Mouse (Mus musculus) stomach, embryonic 16.5 days (tissue): ENCODE results near the gene Necap1. TPM values are rescaled to one million over a fixed set of nuclear protein-coding genes. Genes with fewer than 3 reads are reported as not detected.

ENCODE experiments used
- ATAC-seq: fragments of 200-750 bp; cut with Nextera tagmentation; 2 replicates; pipeline ENCODE4 v1.8.0; 2017; ENCODE audit warnings: moderate number of reproducible peaks, moderate TSS enrichment; ENCODE audit not compliant: insufficient read depth, low FRiP score
- H3K27ac ChIP-seq: fragments of 300-500 bp; sonication (generic); 2 replicates; pipeline ENCODE4 v1.5.1; 2014; ENCODE audit warnings: low read length
- H3K27me3 ChIP-seq: fragments of 300-500 bp; sonication (generic); 2 replicates; pipeline ENCODE4 v1.6.1; 2014; ENCODE audit warnings: low read length, control low read depth, mixed read lengths; ENCODE audit not compliant: control insufficient read depth, insufficient read depth
- H3K36me3 ChIP-seq: fragments of 300-500 bp; sonication (generic); 2 replicates; pipeline ENCODE4 v1.6.1; 2014; ENCODE audit warnings: low read length; ENCODE audit not compliant: control insufficient read depth, insufficient read depth
- H3K4me1 ChIP-seq: fragments of 300-500 bp; sonication (generic); 2 replicates; pipeline ENCODE4 v1.6.1; 2014; ENCODE audit warnings: low read length, control low read depth, mixed read lengths; ENCODE audit not compliant: control insufficient read depth, insufficient read depth
- H3K4me2 ChIP-seq: fragments of 300-500 bp; sonication (generic); 2 replicates; pipeline ENCODE4 v1.6.1; 2014; ENCODE audit warnings: low read depth, low read length, mixed read lengths
- H3K4me3 ChIP-seq: fragments of 300-500 bp; sonication (generic); replicated peaks from 2 replicates; pipeline ENCODE4 v1.5.1; 2014; ENCODE audit warnings: mild to moderate bottlenecking, low read length
- H3K9ac ChIP-seq: fragments of 300-500 bp; sonication (generic); 2 replicates; pipeline ENCODE4 v1.6.1; 2014; ENCODE audit warnings: low read length
- H3K9me3 ChIP-seq: fragments of 300-500 bp; sonication (generic); replicated peaks from 2 replicates; pipeline ENCODE4 v1.6.1; 2016; ENCODE audit warnings: low read length, control low read depth; ENCODE audit not compliant: control insufficient read depth
- WGBS: fragments of 180-500 bp; shearing (Covaris S2); extraction: QIAGEN DNeasy Blood & Tissue Kit; methylation state at CpG from one replicate; pipeline ENCODE4 v1.1.7; 2014; 5-methylcytosine and 5-hydroxymethylcytosine counted together
- polyA plus RNA-seq: library from polyadenylated mRNA; unstranded; fragments of >200 nt; fragmentation: Nextera tagmentation; extraction: Ambion mirVana; gene quantifications from 2 replicates; pipeline ENCODE4 v1.2.1, GENCODE M21; 2015

The Necap1 gene
- polyA plus RNA-seq, 1 experiment from 2014 or later = 58.8 TPM

GRCm38 (mm10) chr6:122852696-122853095 is 21.6 kb upstream of the Necap1 start:
- WGBS = 49% methylated on average over 2 of the region's 2 CpGs
- ATAC-seq = no peak
- no peak overlapping the region for H3K4me3 ChIP-seq
- H3K36me3 ChIP-seq = no peaks in the 10 kb centered on the region
- H3K27me3 ChIP-seq = no peaks in the 10 kb centered on the region
- H3K27ac ChIP-seq = no peak overlapping the region
- H3K4me1 ChIP-seq = no peaks in the 10 kb centered on the region
- no peak overlapping the region for H3K4me2 ChIP-seq
- H3K9ac ChIP-seq = no peak overlapping the region
- H3K9me3 ChIP-seq = no peaks in the 10 kb centered on the region

GRCm38 (mm10) chr6:122854552-122854951 is 19.7 kb upstream of the Necap1 start:
- no peak for ATAC-seq
- no peak overlapping the region for H3K27ac ChIP-seq
- H3K9me3 ChIP-seq = no peaks in the 10 kb centered on the region
- H3K4me1 ChIP-seq = no peaks in the 10 kb centered on the region
- no peak overlapping the region for H3K4me2 ChIP-seq
- no peaks in the 10 kb centered on the region for H3K27me3 ChIP-seq
- H3K9ac ChIP-seq = no peak overlapping the region
- no peaks in the 10 kb centered on the region for H3K36me3 ChIP-seq
- no peak overlapping the region for H3K4me3 ChIP-seq
- 72% methylated on average over 12 of the region's 12 CpGs for WGBS

DNA sequence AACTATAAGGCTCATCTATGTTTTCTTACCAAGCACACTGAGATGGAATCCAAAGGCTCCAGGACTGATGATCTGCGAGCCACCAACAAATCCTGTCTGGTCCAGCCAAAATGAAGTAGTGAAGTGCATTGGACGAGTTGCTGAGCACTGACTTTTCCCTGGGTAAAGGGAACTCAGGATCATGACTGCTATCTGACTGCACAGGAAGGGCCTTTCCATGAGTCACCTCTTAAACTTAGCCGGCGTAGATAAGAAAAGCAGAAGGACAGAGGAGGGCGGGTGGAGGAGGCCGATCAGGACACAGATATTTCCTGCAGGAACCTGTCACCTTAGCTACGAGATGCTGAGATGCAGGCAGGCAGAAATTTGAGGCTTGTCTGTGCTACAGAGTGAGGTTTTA is 18.3 kb upstream of the Necap1 start, which contains the start of gene C3ar1:
Gene C3ar1, minus strand, starts transcription at position 207 of the 400 bp plus-strand sequence.
- no peak within 1 kb of the TSS for H3K9ac ChIP-seq
- H3K27ac ChIP-seq = no peak within 1 kb of the TSS
- no peaks in the 10 kb centered on the region for H3K36me3 ChIP-seq
- no peaks in the 10 kb centered on the region for H3K9me3 ChIP-seq
- no peaks in the 10 kb centered on the region for H3K4me1 ChIP-seq
- H3K27me3 ChIP-seq = no peaks in the 10 kb centered on the region
- 56% methylated on average over 7 of the region's 7 CpGs for WGBS
- no peak within 1 kb of the TSS for H3K4me2 ChIP-seq
- H3K4me3 ChIP-seq = no peak within 1 kb of the TSS
- no peak for ATAC-seq

- peaks cover 9% of the 10 kb centered on the region for H3K9me3 ChIP-seq
- H3K4me1 ChIP-seq = no peaks in the 10 kb centered on the region
- no peak overlapping the region for H3K4me3 ChIP-seq
- H3K4me2 ChIP-seq = no peak overlapping the region
- H3K27ac ChIP-seq = no peak overlapping the region
- H3K9ac ChIP-seq = no peak overlapping the region
- no peaks in the 10 kb centered on the region for H3K27me3 ChIP-seq
- WGBS = 77% methylated on average over 6 of the region's 6 CpGs
- no peak for ATAC-seq
- no peaks in the 10 kb centered on the region for H3K36me3 ChIP-seq
Measured at GRCm38 (mm10) chr6:122862434-122862833, 11.8 kb upstream of the Necap1 start.

- no peak overlapping the region for H3K4me2 ChIP-seq
- H3K9ac ChIP-seq = no peak overlapping the region
- H3K4me1 ChIP-seq = no peaks in the 10 kb centered on the region
- H3K9me3 ChIP-seq = peaks cover 9% of the 10 kb centered on the region
- H3K27me3 ChIP-seq = no peaks in the 10 kb centered on the region
- H3K36me3 ChIP-seq = no peaks in the 10 kb centered on the region
- no peak overlapping the region for H3K27ac ChIP-seq
- no peak overlapping the region for H3K4me3 ChIP-seq
- ATAC-seq = no peak
- WGBS = 77% methylated on average over 1 of the region's 1 CpGs
Measured at GRCm38 (mm10) chr6:122862871-122863270, 11.4 kb upstream of the Necap1 start.

DNA sequence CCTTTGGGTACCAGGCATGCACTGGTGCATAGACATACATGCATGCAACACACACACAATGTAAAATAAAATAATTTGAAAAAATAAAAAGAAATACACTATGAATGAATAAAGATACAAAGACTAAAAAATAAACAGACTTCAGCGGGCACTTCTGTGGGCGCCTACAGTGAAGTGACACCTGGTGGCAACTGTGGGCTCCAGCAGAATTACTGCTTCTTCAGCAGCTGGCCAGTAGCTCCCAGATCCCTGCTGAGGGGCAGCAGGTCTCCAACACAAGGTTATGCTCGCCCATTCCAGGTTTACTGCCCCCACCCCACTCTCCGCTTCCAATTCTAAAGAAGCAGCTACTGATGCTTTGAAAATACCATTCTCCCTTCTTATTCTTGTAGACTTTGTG is 6.4 kb upstream of the Necap1 start:
- H3K27ac ChIP-seq = no peak overlapping the region
- no peak overlapping the region for H3K4me2 ChIP-seq
- H3K27me3 ChIP-seq = no peaks in the 10 kb centered on the region
- no peak for ATAC-seq
- WGBS = 64% methylated on average over 4 of the region's 4 CpGs
- no peak overlapping the region for H3K9ac ChIP-seq
- no peaks in the 10 kb centered on the region for H3K4me1 ChIP-seq
- no peak overlapping the region for H3K4me3 ChIP-seq
- H3K36me3 ChIP-seq = no peaks in the 10 kb centered on the region
- no peaks in the 10 kb centered on the region for H3K9me3 ChIP-seq

DNA sequence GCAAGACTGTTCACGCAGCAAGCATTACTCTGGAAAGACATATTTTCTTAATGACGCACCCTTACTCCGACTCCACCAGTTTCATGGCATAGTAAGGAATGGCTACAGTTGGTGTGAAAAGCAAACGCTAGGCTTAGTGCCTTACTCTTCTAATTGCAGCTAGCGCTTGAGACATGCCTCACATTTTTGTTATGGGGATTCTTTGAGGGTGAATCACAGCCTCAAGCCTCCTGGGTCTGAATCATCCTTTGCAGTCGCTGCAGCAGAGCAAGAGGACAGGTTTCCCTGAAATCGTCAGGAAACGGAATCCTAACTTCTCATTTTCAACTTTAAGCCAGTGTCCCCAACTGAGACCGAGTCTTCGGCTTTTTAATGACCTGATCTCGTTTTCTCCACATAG is 4.4 kb upstream of the Necap1 start:
- 67% methylated on average over 11 of the region's 11 CpGs for WGBS
- no peaks in the 10 kb centered on the region for H3K4me1 ChIP-seq
- H3K27ac ChIP-seq = no peak overlapping the region
- no peaks in the 10 kb centered on the region for H3K9me3 ChIP-seq
- H3K9ac ChIP-seq = no peak overlapping the region
- H3K27me3 ChIP-seq = no peaks in the 10 kb centered on the region
- H3K4me3 ChIP-seq = no peak overlapping the region
- no peak overlapping the region for H3K4me2 ChIP-seq
- ATAC-seq = no peak
- H3K36me3 ChIP-seq = no peaks in the 10 kb centered on the region

- no peak for ATAC-seq
Measured at GRCm38 (mm10) chr6:122872800-122873199, 1.5 kb upstream of the Necap1 start.

GRCm38 (mm10) chr6:122874720-122875389 is 581 bp downstream of the Necap1 start:
- H3K27ac ChIP-seq = peak overlapping the region; percentile 87
- H3K9ac ChIP-seq = peak overlapping the region; percentile 93
- no peaks in the 10 kb centered on the region for H3K27me3 ChIP-seq
- no peaks in the 10 kb centered on the region for H3K36me3 ChIP-seq
- peak; percentile 63; the same call in 1 of the 2 replicates for ATAC-seq
- peak overlapping the region; percentile 96 for H3K4me3 ChIP-seq
- peaks cover 9% of the 10 kb centered on the region for H3K4me1 ChIP-seq
- peak overlapping the region; percentile 63 for H3K4me2 ChIP-seq
- WGBS = under 1% methylated on average over 31 of the region's 31 CpGs
- H3K9me3 ChIP-seq = no peaks in the 10 kb centered on the region

More at GRCm38 (mm10) chr6:122872800-122873199, 1.5 kb upstream of the Necap1 start:
- 93% methylated on average over 5 of the region's 5 CpGs for WGBS
- no peak overlapping the region for H3K4me2 ChIP-seq
- peaks cover 9% of the 10 kb centered on the region for H3K4me1 ChIP-seq
- H3K9ac ChIP-seq = no peak overlapping the region
- H3K27me3 ChIP-seq = no peaks in the 10 kb centered on the region
- no peaks in the 10 kb centered on the region for H3K36me3 ChIP-seq
- H3K27ac ChIP-seq = no peak overlapping the region
- H3K9me3 ChIP-seq = no peaks in the 10 kb centered on the region
- H3K4me3 ChIP-seq = no peak overlapping the region
